Mouse (Mus musculus) lung, adult 2 months (tissue): ENCODE results near the gene 5530401A14Rik.

Experiments used
- CTCF ChIP-seq: fragments of 200-500 bp; IDR thresholded peaks from 2 replicates; pipeline ENCODE4 v1.5.1; 2011; ENCODE audit warnings: mild to moderate bottlenecking, low read length, control low read depth; ENCODE audit not compliant: insufficient read depth
- POLR2A ChIP-seq: fragments of 200-500 bp; IDR thresholded peaks from 2 replicates; pipeline ENCODE4 v1.6.1; 2011; ENCODE audit warnings: low read depth, mild to moderate bottlenecking, control low read depth, low read length, borderline replicate concordance; ENCODE audit errors: extremely low read depth

DNA sequence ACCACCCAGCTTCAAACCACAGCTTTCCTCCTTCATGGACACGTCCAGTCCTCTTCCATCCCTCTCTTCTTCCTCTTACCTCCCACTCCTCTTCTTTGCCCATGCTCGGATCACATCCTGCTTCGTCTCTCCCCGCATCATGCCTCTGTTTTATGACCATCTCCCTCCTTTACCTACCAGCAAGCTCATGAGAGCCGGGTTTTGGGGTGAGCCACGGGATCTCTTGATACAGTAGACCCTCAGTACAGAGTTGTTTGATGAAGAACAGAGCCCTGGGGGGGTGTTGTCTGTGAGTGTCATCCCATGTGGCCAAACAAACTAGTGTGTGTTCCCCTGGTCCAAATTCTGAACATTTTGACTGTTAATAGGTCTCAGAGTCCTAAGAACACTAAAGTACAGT is 36.0 kb downstream of the 5530401A14Rik start:
- TF ChIP-seq CTCF, result no peak
- TF ChIP-seq POLR2A, result no peak
